Mouse (Mus musculus): ENCODE measurements around the gene Flad1.

Flad1 gene

GRCm38 (mm10) chr3:89395806-89396653, 15.6 kb downstream of the Flad1 start:
- DNase-seq (ENCODE audit: low read depth, low spot score): peak; percentile 90

GRCm38 (mm10) chr3:89395419-89395805, 16.3 kb downstream of the Flad1 start:
- DNase-seq (ENCODE audit: low read depth, low spot score): no peak

- peak; percentile 93 for DNase-seq (ENCODE audit: low read depth, low spot score)
Observed at GRCm38 (mm10) chr3:89394894-89395256, 16.8 kb downstream of the Flad1 start.

GRCm38 (mm10) chr3:89394006-89394893, 17.4 kb downstream of the Flad1 start, which contains the start of gene Zbtb7b:
TSS of gene Zbtb7b (minus strand) at chr3:89394776.
- DNase-seq (ENCODE audit: low read depth, low spot score): peak; percentile 78

- peak; percentile 97 for DNase-seq (ENCODE audit: low read depth, low spot score)
Observed at GRCm38 (mm10) chr3:89393605-89394004, 18.1 kb downstream of the Flad1 start.

GRCm38 (mm10) chr3:89392871-89393311, 18.8 kb downstream of the Flad1 start:
- no peak for DNase-seq (ENCODE audit: low read depth, low spot score)

- peak; percentile 67 for DNase-seq (ENCODE audit: low read depth, low spot score)
Observed at GRCm38 (mm10) chr3:89391663-89392511, 19.8 kb downstream of the Flad1 start.

GRCm38 (mm10) chr3:89390699-89391662, 20.7 kb downstream of the Flad1 start:
- DNase-seq (ENCODE audit: low read depth, low spot score): no peak

- no peak for DNase-seq (ENCODE audit: low read depth, low spot score)
Observed at GRCm38 (mm10) chr3:89390111-89390515, 21.6 kb downstream of the Flad1 start.

- peak; percentile 79 for DNase-seq (ENCODE audit: low read depth, low spot score)
Observed at GRCm38 (mm10) chr3:89388901-89389740, 22.5 kb downstream of the Flad1 start.

GRCm38 (mm10) chr3:89388134-89388881, 23.4 kb downstream of the Flad1 start:
- DNase-seq (ENCODE audit: low read depth, low spot score): no peak

- no peak for DNase-seq (ENCODE audit: low read depth, low spot score)
Observed at GRCm38 (mm10) chr3:89387632-89388031, 24.0 kb downstream of the Flad1 start.

GRCm38 (mm10) chr3:89386438-89387420, 24.9 kb downstream of the Flad1 start:
- no peak for DNase-seq (ENCODE audit: low read depth, low spot score)

GRCm38 (mm10) chr3:89385451-89385850, 26.2 kb downstream of the Flad1 start:
- no peak for DNase-seq (ENCODE audit: low read depth, low spot score)

- DNase-seq (ENCODE audit: low read depth, low spot score): no peak
Observed at GRCm38 (mm10) chr3:89384331-89385076, 27.2 kb downstream of the Flad1 start.

- no peak for DNase-seq (ENCODE audit: low read depth, low spot score)
Observed at GRCm38 (mm10) chr3:89383651-89384255, 27.9 kb downstream of the Flad1 start.
